Mouse (Mus musculus): ENCODE measurements at regions not wholly inside any gene's neighbourhood (a gene's known extent, or its start where the extent isn't known, plus 50 kb on each side); places are given as distances from the start of the nearest gene placed in this dataset.
"Not testable (repeated sequence)": the region's sequence is repeated elsewhere in the genome, so short reads cannot be mapped to it uniquely, and the experiment has no call there.

GRCm38 (mm10) chr1:81632704-81633103 lies 556.0 kb downstream of the Nyap2 start:
- DNase-seq (ENCODE audit: low spot score in 2 of 2) = no peak

GRCm38 (mm10) chr1:81637357-81637756 lies 560.6 kb downstream of the Nyap2 start:
- no peak for DNase-seq (ENCODE audit: low spot score in 2 of 2)

GRCm38 (mm10) chr1:81652990-81653717 lies 576.4 kb downstream of the Nyap2 start:
- no peak for DNase-seq (ENCODE audit: low spot score in 2 of 2)

GRCm38 (mm10) chr1:81661245-81661644 lies 571.7 kb upstream of the Gm9747 start:
- DNase-seq (ENCODE audit: low spot score in 2 of 2) = no peak

- no peak for DNase-seq (ENCODE audit: low spot score in 2 of 2)
These were observed 561.8 kb upstream of the Gm9747 start for GRCm38 (mm10) chr1:81671142-81671541.

GRCm38 (mm10) chr1:81671725-81672124 lies 561.2 kb upstream of the Gm9747 start:
- no peak for DNase-seq (ENCODE audit: low spot score in 2 of 2)

GRCm38 (mm10) chr1:81675576-81676342 lies 557.2 kb upstream of the Gm9747 start:
- DNase-seq (ENCODE audit: low spot score in 2 of 2) = no peak

GRCm38 (mm10) chr1:81677768-81678400 lies 555.0 kb upstream of the Gm9747 start:
- DNase-seq (ENCODE audit: low spot score in 2 of 2) = no peak

- no peak for DNase-seq (ENCODE audit: low spot score in 2 of 2)
These were observed 536.8 kb upstream of the Gm9747 start for GRCm38 (mm10) chr1:81696129-81696528.

- DNase-seq (ENCODE audit: low spot score in 2 of 2) = no peak
These were observed 523.7 kb upstream of the Gm9747 start for GRCm38 (mm10) chr1:81709169-81709568.

GRCm38 (mm10) chr1:81717091-81717490 lies 515.8 kb upstream of the Gm9747 start:
- no peak for DNase-seq (ENCODE audit: low spot score in 2 of 2)

- DNase-seq (ENCODE audit: low spot score in 2 of 2) = no peak
These were observed 514.7 kb upstream of the Gm9747 start for GRCm38 (mm10) chr1:81718233-81718632.

GRCm38 (mm10) chr1:81724859-81725258 lies 508.1 kb upstream of the Gm9747 start:
- no peak for DNase-seq (ENCODE audit: low spot score in 2 of 2)

GRCm38 (mm10) chr1:81726268-81727132 lies 506.4 kb upstream of the Gm9747 start:
- no peak for DNase-seq (ENCODE audit: low spot score in 2 of 2)

- no peak for DNase-seq (ENCODE audit: low spot score in 2 of 2)
These were observed 495.6 kb upstream of the Gm9747 start for GRCm38 (mm10) chr1:81737111-81737833.

GRCm38 (mm10) chr1:81738384-81738783 lies 494.5 kb upstream of the Gm9747 start:
- DNase-seq (ENCODE audit: low spot score in 2 of 2) = no peak

GRCm38 (mm10) chr1:81739392-81739791 lies 493.5 kb upstream of the Gm9747 start:
- no peak for DNase-seq (ENCODE audit: low spot score in 2 of 2)

GRCm38 (mm10) chr1:81739981-81740380 lies 492.9 kb upstream of the Gm9747 start:
- no peak for DNase-seq (ENCODE audit: low spot score in 2 of 2)

- DNase-seq (ENCODE audit: low spot score in 2 of 2) = not testable (repeated sequence)
These were observed 491.0 kb upstream of the Gm9747 start for GRCm38 (mm10) chr1:81741882-81742281.

- peak in 1 of 2 experiments; percentile 30 for DNase-seq (ENCODE audit: low spot score in 2 of 2)
These were observed 488.4 kb upstream of the Gm9747 start for GRCm38 (mm10) chr1:81744524-81744923.

Measured in urinary bladder, postnatal 4 days (tissue).